Mouse (Mus musculus) testis, postnatal 14 days (tissue): ENCODE data around the gene Scnn1g.

Experiments used
- DNase-seq: peaks from one replicate; pipeline ENCODE4 v3.0.0; 2021; ENCODE audit warnings: low spot score

The Scnn1g gene

GRCm38 (mm10) chr7:121778980-121779379 is 44.7 kb downstream of the Scnn1g start:
- DNase-seq = no peak

GRCm38 (mm10) chr7:121779409-121779808 is 45.1 kb downstream of the Scnn1g start:
- DNase-seq = no peak

- no peak for DNase-seq
Observed at GRCm38 (mm10) chr7:121782188-121782909, 48.1 kb downstream of the Scnn1g start.

GRCm38 (mm10) chr7:121785651-121786228 is 51.5 kb downstream of the Scnn1g start:
- DNase-seq = no peak

GRCm38 (mm10) chr7:121797781-121798180 is 63.5 kb downstream of the Scnn1g start:
- no peak for DNase-seq

GRCm38 (mm10) chr7:121802471-121802870 is 68.2 kb downstream of the Scnn1g start:
- DNase-seq = peak; percentile 25

- DNase-seq = no peak
Observed at GRCm38 (mm10) chr7:121803011-121803410, 68.7 kb downstream of the Scnn1g start.

GRCm38 (mm10) chr7:121805811-121806496 is 71.7 kb downstream of the Scnn1g start:
- no peak for DNase-seq

- DNase-seq = no peak
Observed at GRCm38 (mm10) chr7:121807726-121808580, 73.7 kb downstream of the Scnn1g start.
